Mouse (Mus musculus) cerebellum, adult 2 months (tissue): ENCODE data around the gene Gm48552. TPM values are rescaled to one million over a fixed set of nuclear protein-coding genes. Genes with fewer than 3 reads are reported as not detected.

Experiments used
- DNase-seq, 2 experiments: peaks; one replicate each; pipeline ENCODE4 v3.0.0; 2021
- H3K27ac ChIP-seq: fragments of 200-500 bp; 2 replicates; pipeline ENCODE4 v1.5.1; 2012; ENCODE audit warnings: low read length, control low read depth, inconsistent platforms; ENCODE audit not compliant: insufficient read depth
- H3K27me3 ChIP-seq: fragments of 200-500 bp; 2 replicates; pipeline ENCODE4 v1.6.1; 2012; ENCODE audit warnings: inconsistent platforms, mild to moderate bottlenecking, low read length, moderate library complexity; ENCODE audit not compliant: control insufficient read depth, insufficient read depth
- H3K4me1 ChIP-seq: fragments of 200-500 bp; 2 replicates; pipeline ENCODE4 v1.6.1; 2011; ENCODE audit warnings: low read length; ENCODE audit not compliant: control insufficient read depth, insufficient read depth
- H3K4me3 ChIP-seq: fragments of 200-500 bp; replicated peaks from 2 replicates; pipeline ENCODE3; 2011; ENCODE audit warnings: mild to moderate bottlenecking, low read depth, low read length, control low read depth; ENCODE audit not compliant: insufficient read depth
- CTCF ChIP-seq: fragments of 200-500 bp; IDR thresholded peaks from 2 replicates; pipeline ENCODE4 v1.5.1; 2011; ENCODE audit warnings: low read depth, mild to moderate bottlenecking, control low read depth, low read length, moderate library complexity, borderline replicate concordance; ENCODE audit not compliant: insufficient read depth
- POLR2A ChIP-seq: fragments of 200-500 bp; IDR thresholded peaks from 2 replicates; pipeline ENCODE4 v1.6.1; 2011; ENCODE audit warnings: low read length, control low read depth, borderline replicate concordance; ENCODE audit not compliant: insufficient read depth
- WGBS: fragments of 180-500 bp; shearing (Covaris S2); methylation state at CpG from one replicate; pipeline ENCODE4 v1.1.7; 2018; 5-methylcytosine and 5-hydroxymethylcytosine counted together
- polyA plus RNA-seq: library from polyadenylated mRNA; depleted of rRNA; stranded (reverse); fragments of >200 nt; gene quantifications from 2 replicates; pipeline ENCODE4 v1.2.3, GENCODE M21; 2012

Gene Gm48552
- polyA plus RNA-seq, 1 experiment, result 13.8 TPM

- WGBS, result 15% methylated on average over 28 of the region's 28 CpGs
- peak in 1 of 2 experiments; percentile 53 for DNase-seq
- Histone ChIP-seq H3K4me1 (peaks cover 20% of the 10 kb centered on the region), H3K27me3 (no peaks in the 10 kb centered on the region), H3K4me3 (no peak overlapping the region), H3K27ac (no peak overlapping the region)
- TF ChIP-seq CTCF (no peak), POLR2A (no peak)
Measured at GRCm38 (mm10) chr10:81364666-81365065, 24.1 kb upstream of the Gm48552 start.

GRCm38 (mm10) chr10:81365073-81365472 lies 23.7 kb upstream of the Gm48552 start:
- 38% methylated on average over 4 of the region's 4 CpGs for WGBS
- TF ChIP-seq POLR2A (no peak), CTCF (no peak)
- Histone ChIP-seq H3K27me3 (no peaks in the 10 kb centered on the region), H3K4me3 (no peak overlapping the region), H3K27ac (no peak overlapping the region), H3K4me1 (peaks cover 16% of the 10 kb centered on the region)
- DNase-seq, result peak in 1 of 2 experiments; percentile 41

GRCm38 (mm10) chr10:81365672-81366476 lies 22.9 kb upstream of the Gm48552 start, which contains the start of gene 4930404N11Rik:
Gene 4930404N11Rik, minus strand, starts transcription at chr10:81365816.
- peaks cover 15% of the 10 kb centered on the region for H3K4me1 ChIP-seq
- no peak within 1 kb of the TSS for H3K4me3 ChIP-seq
- no peak within 1 kb of the TSS for H3K27ac ChIP-seq
- TF ChIP-seq CTCF (no peak), POLR2A (no peak)
- 44% methylated on average over 12 of the region's 12 CpGs for WGBS
- DNase-seq, result no peak
- no peaks in the 10 kb centered on the region for H3K27me3 ChIP-seq

GRCm38 (mm10) chr10:81366477-81367206 lies 22.2 kb upstream of the Gm48552 start:
- H3K4me1 ChIP-seq, result peaks cover 15% of the 10 kb centered on the region
- H3K27ac ChIP-seq, result no peak overlapping the region
- WGBS, result 58% methylated on average over 6 of the region's 6 CpGs
- no peak overlapping the region for H3K4me3 ChIP-seq
- TF ChIP-seq CTCF (no peak), POLR2A (no peak)
- no peaks in the 10 kb centered on the region for H3K27me3 ChIP-seq
- no peak for DNase-seq

- H3K4me3 ChIP-seq, result no peak overlapping the region
- no peaks in the 10 kb centered on the region for H3K27me3 ChIP-seq
- DNase-seq, result no peak
- peaks cover 15% of the 10 kb centered on the region for H3K4me1 ChIP-seq
- WGBS, result 54% methylated on average over 6 of the region's 6 CpGs
- no peak overlapping the region for H3K27ac ChIP-seq
- TF ChIP-seq CTCF (no peak), POLR2A (no peak)
Measured at GRCm38 (mm10) chr10:81367207-81367495, 21.7 kb upstream of the Gm48552 start.

- no peak for DNase-seq
- H3K4me1 ChIP-seq, result peaks cover 18% of the 10 kb centered on the region
- H3K27me3 ChIP-seq, result no peaks in the 10 kb centered on the region
- H3K27ac ChIP-seq, result no peak overlapping the region
- TF ChIP-seq CTCF, result no peak
- TF ChIP-seq POLR2A, result no peak
- H3K4me3 ChIP-seq, result no peak overlapping the region
- 86% methylated on average over 10 of the region's 10 CpGs for WGBS
Measured at GRCm38 (mm10) chr10:81375322-81375721, 13.5 kb upstream of the Gm48552 start.

GRCm38 (mm10) chr10:81376561-81377361 lies 12.0 kb upstream of the Gm48552 start:
- peak overlapping the region; percentile 87 for H3K4me3 ChIP-seq
- TF ChIP-seq POLR2A (no peak), CTCF (no peak)
- H3K27ac ChIP-seq, result no peak overlapping the region
- WGBS, result 41% methylated on average over 6 of the region's 6 CpGs
- H3K4me1 ChIP-seq, result peaks cover 18% of the 10 kb centered on the region
- no peaks in the 10 kb centered on the region for H3K27me3 ChIP-seq
- DNase-seq, result no peak
